Mouse (Mus musculus) mouse trophoblast stem cell (cell line): ENCODE results near the gene Kcnh7.

Experiments
- in situ Hi-C, 2 experiments: fragments of 300-500 bp; cut with MseI, MboI; formaldehyde crosslinking; loops; 2 replicates in 1 of 2; 3 replicates in 1 of 2; pipeline ENCODE4 v1.15.1; 2025

Kcnh7 gene

GRCm38 (mm10) chr2:62983936-62984335, 200.2 kb downstream of the Kcnh7 start:
- in situ Hi-C loops = no loop called here

DNA sequence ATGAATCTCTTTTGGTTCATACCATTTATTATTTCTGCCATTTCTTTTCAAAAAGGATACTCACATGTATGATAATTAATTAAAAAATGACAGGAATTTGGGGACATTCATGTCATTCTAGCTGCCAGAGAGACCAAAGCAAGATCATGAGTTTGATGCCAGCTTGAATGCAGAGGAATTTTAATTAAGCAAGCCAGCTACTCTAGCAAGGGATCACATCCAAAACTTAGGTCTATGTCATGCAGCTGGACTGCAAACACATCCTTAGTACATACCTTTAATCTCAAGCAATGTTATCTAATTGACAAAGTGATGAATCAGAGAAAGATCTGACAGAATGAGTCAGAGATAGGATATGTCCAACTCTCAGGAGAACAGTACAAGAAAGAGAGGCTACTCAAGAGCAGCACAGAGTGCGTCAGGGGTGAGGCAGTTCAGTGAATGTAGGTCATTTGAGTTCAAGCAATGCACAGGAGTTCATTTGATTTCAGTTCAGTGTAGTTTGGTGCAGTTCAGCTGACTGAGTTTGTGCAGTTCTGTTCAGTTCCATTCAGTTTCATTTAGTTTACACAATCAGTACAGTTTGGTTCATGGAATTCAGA, 248.7 kb downstream of the Kcnh7 start:
- in situ Hi-C loops = no loop called here

- in situ Hi-C loops = no loop called here
Observed at GRCm38 (mm10) chr2:62928494-62928893, 255.6 kb downstream of the Kcnh7 start.

DNA sequence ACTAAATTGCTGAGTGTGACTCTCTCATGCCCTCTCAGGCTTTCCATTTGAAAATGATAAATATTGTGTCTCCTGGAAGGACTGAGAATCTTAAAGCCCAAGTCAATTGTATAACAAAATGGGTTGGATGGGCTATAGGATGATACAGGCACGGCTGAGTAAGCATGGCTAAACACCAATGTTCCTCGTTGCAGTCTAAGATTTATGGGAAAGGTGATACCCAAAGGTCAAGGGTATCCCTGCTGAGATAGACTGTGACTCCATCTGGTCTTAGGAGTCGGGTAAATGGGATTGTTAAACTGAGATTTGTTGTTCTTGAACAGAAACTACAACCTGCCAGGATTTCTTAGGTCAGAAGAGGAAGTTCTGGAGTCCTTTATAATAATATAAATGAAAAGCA, 256.0 kb downstream of the Kcnh7 start:
- in situ Hi-C loops = no loop called here

DNA sequence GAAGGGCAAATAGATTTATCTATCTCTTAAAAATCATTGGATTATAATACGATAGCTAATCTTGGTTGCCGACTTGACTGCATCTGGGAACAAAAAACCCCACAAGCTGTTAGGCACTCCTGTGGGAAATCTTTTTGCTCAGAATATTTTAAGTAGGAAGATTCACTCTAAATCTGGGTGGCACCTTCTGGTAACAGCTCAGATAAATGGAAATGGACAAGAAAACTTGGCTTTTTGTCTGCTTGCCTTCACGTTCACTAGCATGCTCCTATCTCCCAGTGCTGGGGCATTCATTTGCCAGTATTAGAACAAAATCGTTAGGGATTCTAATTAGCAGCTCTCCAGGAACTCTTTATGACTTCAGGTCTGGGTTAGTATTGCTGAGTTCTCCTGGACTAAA, 260.3 kb downstream of the Kcnh7 start:
- in situ Hi-C loops = no loop called here

GRCm38 (mm10) chr2:62907688-62908087, 276.4 kb downstream of the Kcnh7 start:
- in situ Hi-C loops = no loop called here

DNA sequence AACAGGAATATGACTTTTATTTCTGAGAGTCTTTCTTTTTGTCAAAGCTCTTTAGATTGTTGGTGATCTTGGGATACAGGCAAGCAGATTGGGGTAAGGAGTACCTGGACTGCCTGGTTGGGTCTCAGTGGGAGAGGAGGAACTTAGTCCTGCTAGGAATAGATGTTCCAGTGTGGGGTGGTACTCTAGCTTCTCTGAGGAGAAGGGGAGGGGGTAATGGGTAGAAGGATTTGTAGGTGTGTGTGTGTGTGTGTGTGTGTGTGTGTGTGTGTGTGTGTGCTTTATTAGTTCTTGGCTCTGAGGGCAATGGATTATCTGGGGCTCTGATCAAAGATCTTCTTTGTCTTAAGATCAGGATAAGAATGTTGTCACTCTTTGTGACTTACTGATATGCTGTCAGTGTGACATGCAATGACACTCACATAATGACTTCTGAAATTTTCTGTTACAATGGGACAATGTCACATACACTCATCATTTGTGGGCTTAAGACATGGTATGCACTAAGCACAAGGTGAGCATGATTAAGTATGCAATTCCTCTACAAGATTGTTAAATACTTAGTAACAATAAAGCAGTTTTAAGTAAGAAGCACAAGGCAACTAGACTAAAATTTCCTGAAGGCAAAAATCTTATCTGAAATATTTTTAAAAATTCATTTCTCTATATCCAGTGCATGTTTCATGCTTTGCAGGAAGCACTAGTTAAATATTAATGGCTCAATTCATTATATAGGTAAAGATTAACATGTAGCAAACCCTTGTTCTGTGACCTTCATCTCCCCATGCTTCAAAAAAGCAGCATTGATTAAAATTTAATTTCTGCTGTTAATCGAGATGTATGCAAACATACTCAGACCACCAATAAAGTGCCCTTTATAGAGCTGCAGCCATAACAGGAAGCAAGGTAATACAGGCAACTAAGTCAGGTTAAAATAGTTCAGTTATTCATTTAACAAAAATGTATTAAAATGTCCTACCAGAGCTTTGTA, 281.4 kb downstream of the Kcnh7 start:
- in situ Hi-C loops = no loop called here

DNA sequence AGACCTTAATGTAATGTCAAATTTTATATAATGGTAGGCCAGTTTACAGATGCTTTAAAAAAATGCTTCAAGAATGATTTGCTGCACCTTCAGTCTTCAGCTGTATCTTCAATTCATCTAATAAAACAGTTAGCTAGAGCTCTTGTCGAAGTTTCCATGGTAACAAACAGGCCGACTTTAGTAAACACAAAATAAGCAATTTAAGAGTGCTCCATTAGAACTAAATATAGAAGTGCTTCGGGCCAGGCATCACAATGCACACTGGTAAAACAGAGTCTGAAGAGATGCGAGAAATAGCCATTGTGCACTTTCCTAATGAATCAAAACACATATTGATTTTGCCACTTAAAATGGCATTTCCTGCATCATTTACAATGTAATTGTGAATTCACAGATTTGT, 305.3 kb downstream of the Kcnh7 start:
- in situ Hi-C loops = no loop called here

DNA sequence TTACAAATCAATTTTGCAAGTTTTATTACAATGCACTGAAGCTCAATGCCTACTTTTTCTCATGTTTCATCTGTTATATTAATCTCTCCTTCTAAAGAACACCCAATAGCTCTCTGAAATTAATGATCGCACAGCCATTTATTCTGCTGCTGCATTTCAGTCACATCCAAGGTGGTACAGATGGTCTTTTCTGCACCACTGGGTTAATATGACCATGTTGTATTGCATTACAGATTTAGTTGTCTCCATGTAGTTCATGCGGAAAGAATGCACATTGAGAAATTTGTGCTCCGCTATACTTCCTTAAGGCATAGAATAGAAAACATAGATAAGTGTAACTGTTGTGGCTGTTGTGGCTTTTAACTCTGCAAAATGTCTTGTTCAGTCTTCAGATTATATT, 328.7 kb downstream of the Kcnh7 start:
- in situ Hi-C loops = no loop called here

GRCm38 (mm10) chr2:62842630-62843029, 341.5 kb downstream of the Kcnh7 start:
- in situ Hi-C loops = no loop called here

GRCm38 (mm10) chr2:62834261-62834660, 349.8 kb downstream of the Kcnh7 start:
- in situ Hi-C loops = no loop called here

GRCm38 (mm10) chr2:62819231-62819630, 364.9 kb downstream of the Kcnh7 start:
- in situ Hi-C loops = no loop called here

DNA sequence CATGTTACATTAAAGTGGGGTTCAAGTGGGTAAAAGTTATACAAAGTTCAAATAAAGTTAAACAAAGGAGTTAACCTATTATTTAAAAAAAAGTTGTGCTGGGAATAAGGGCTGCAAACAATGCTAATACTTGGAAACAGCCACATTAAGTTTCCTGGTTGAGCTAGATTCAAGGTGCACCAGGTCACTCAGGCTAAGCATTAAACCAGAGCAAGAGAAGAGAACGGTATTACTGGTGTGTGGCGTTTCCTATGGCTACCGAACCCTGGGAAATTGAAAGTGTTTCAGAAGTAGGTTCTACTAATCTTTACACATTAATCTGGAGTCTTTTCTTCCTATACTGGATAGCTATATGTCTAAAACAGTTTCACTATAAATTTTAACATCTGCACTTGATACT, 368.1 kb downstream of the Kcnh7 start:
- in situ Hi-C loops = no loop called here

DNA sequence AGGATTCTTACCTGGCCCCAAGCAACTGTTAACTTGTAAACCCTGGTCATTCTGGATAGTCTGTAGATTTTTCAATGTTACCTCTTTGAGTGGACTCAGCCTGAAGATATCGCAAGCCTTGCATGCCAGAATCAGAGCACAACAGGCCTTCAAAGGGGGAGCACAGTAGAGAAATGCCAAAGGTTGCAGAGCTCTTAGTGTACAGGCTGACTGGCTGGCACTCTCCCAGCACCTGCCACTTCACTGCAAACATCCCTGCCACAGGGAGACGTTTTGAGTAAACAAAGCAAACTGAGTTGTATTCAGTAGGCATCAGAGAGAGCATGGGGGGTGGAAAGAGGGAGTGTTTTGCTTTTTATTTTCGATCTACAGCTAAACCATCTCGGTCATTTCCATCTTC, 375.3 kb downstream of the Kcnh7 start:
- in situ Hi-C loops = no loop called here

DNA sequence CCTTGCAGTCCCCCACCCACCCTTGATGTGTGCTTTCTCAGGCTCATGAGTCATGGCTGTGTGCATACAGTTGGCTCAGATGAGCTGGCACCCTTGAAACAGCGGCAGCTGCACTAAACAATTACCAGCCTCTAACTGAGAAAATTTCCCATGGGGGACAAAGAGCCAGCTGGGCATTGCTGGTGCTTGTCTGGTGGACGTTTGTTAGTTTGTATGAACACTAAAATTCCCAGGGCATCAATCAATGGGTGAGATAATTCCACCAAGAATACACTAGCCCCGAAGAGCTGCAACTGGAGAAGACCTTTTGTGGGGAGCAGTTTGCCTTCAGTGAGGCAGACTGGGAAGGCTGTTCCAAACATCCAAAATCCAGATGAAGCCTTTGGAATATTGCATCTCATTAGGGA, 376.6 kb downstream of the Kcnh7 start:
- in situ Hi-C loops = no loop called here

- in situ Hi-C loops = no loop called here
Observed at GRCm38 (mm10) chr2:62806931-62807330, 377.2 kb downstream of the Kcnh7 start.

- in situ Hi-C loops = no loop called here
Observed at GRCm38 (mm10) chr2:62804030-62804429, 380.1 kb downstream of the Kcnh7 start.

- in situ Hi-C loops = no loop called here
Observed at GRCm38 (mm10) chr2:62784460-62785038, 399.5 kb downstream of the Kcnh7 start.

- in situ Hi-C loops = no loop called here
Observed at GRCm38 (mm10) chr2:62746256-62746655, 437.8 kb downstream of the Kcnh7 start.

- in situ Hi-C loops = no loop called here
Observed at GRCm38 (mm10) chr2:62743098-62743497, 441.0 kb downstream of the Kcnh7 start.

DNA sequence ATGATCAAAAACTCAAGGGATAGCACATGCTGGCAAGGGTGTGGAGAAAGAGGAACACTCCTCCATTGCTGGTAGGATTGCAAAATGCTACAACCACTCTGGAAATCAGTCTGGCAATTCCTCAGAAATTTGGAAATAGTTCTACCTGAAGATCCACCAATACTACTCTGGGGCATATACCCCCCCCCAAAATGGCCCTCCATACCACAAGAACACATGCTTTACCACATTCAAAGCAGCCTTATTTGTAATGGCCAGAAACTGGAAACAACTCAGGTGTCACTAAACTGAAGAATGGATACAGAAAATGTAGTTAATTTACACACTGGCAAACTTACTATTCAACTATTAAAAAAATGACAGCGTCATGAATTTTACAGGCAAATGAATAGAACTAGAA, 453.4 kb downstream of the Kcnh7 start:
- in situ Hi-C loops = no loop called here

DNA sequence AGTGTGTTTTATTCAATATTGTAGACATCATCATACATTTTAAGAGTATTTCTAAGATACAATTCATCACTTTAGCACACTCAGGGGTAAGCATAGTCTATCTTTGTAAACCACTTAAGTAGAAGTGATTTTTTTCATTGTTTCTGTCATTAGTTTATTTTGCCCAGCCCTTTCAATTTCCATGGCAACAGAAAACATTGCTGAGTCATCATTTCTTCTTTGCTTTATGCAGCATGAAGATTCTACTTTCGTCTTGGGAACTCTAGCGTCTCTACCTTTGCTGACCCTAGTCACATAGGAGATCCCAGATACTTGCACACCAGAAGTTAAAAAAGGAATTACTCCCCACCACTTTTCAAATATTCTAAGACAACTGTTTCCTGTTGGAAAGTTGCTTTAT, 456.4 kb downstream of the Kcnh7 start:
- in situ Hi-C loops = no loop called here

GRCm38 (mm10) chr2:62725946-62726345, 458.1 kb downstream of the Kcnh7 start:
- in situ Hi-C loops = no loop called here
